Mouse (Mus musculus) hindbrain, embryonic 12.5 days (tissue): Measurements from ENCODE around the gene Hist1h2bf. TPM values are rescaled to one million over a fixed set of nuclear protein-coding genes. Genes with fewer than 3 reads are reported as not detected.
"Not testable (repeated sequence)": the region's sequence is repeated elsewhere in the genome, so short reads cannot be mapped to it uniquely, and the experiment has no call there.

Experiments
- ATAC-seq: fragments of 200-750 bp; cut with Nextera tagmentation; 2 replicates; pipeline ENCODE4 v1.8.0; 2017; ENCODE audit warnings: moderate TSS enrichment; ENCODE audit not compliant: low FRiP score
- H3K27ac ChIP-seq: fragments of 300-500 bp; sonication (generic); 2 replicates; pipeline ENCODE4 v1.5.1; 2016; ENCODE audit warnings: mild to moderate bottlenecking
- H3K27me3 ChIP-seq: fragments of 300-500 bp; sonication (generic); 2 replicates; pipeline ENCODE4 v1.6.1; 2016; ENCODE audit warnings: mild to moderate bottlenecking
- H3K36me3 ChIP-seq: fragments of 300-500 bp; sonication (generic); 2 replicates; pipeline ENCODE4 v1.6.1; 2016; ENCODE audit warnings: mild to moderate bottlenecking
- H3K4me1 ChIP-seq: fragments of 300-500 bp; sonication (generic); 2 replicates; pipeline ENCODE4 v1.6.1; 2016
- H3K4me2 ChIP-seq: fragments of 300-500 bp; sonication (generic); replicated peaks from 2 replicates; pipeline ENCODE4 v1.6.1; 2016; ENCODE audit warnings: mild to moderate bottlenecking
- H3K4me3 ChIP-seq: fragments of 300-500 bp; sonication (generic); 2 replicates; pipeline ENCODE4 v1.5.1; 2016; ENCODE audit warnings: mild to moderate bottlenecking
- H3K9ac ChIP-seq: fragments of 300-500 bp; sonication (generic); 2 replicates; pipeline ENCODE4 v1.6.1; 2016; ENCODE audit warnings: mild to moderate bottlenecking, moderate library complexity
- H3K9me3 ChIP-seq: fragments of 300-500 bp; sonication (generic); replicated peaks from 2 replicates; pipeline ENCODE4 v1.6.1; 2016; ENCODE audit warnings: mild to moderate bottlenecking
- WGBS: fragments of 180-500 bp; shearing (Covaris S2); methylation state at CpG from one replicate; pipeline ENCODE4 v1.1.7; 2016; 5-methylcytosine and 5-hydroxymethylcytosine counted together
- polyA plus RNA-seq: library from polyadenylated mRNA; unstranded; fragments of >200 nt; fragmentation: Nextera tagmentation; extraction: Ambion mirVana; gene quantifications from 2 replicates; pipeline ENCODE4 v1.2.1, GENCODE M21; 2016

Gene Hist1h2bf
- polyA plus RNA-seq, 1 experiment from 2014 or later, result 7.2 TPM

- peak; percentile 96 for ATAC-seq
- Histone ChIP-seq H3K9me3 (no peaks in the 10 kb centered on the region), H3K9ac (peak within 1 kb of the TSS; percentile 69), H3K27me3 (no peaks in the 10 kb centered on the region), H3K4me2 (peak within 1 kb of the TSS; percentile 69), H3K4me3 (peak within 1 kb of the TSS; percentile 46), H3K36me3 (no peaks in the 10 kb centered on the region), H3K27ac (peak within 1 kb of the TSS; percentile 92), H3K4me1 (peaks cover 4% of the 10 kb centered on the region)
- WGBS, result under 1% methylated on average over 33 of the region's 45 CpGs
Measured at GRCm38 (mm10) chr13:23543965-23544786, 29.8 kb downstream of the Hist1h2bf start, which contains the start of gene Hist1h3f. Gene Hist1h3f (plus strand): TSS chr13:23544052.

GRCm38 (mm10) chr13:23542999-23543607 lies 30.9 kb downstream of the Hist1h2bf start, which contains the start of gene Hist1h2bh:
Gene Hist1h2bh (minus strand): TSS chr13:23543392.
- ATAC-seq, result peak; percentile 88
- WGBS, result under 1% methylated on average over 38 of the region's 42 CpGs

GRCm38 (mm10) chr13:23542225-23542980 lies 31.6 kb downstream of the Hist1h2bf start:
- not testable (repeated sequence) for H3K36me3 ChIP-seq, ATAC-seq
- WGBS, result 4% methylated on average over 3 of the region's 3 CpGs

More at GRCm38 (mm10) chr13:23542999-23543607, 30.9 kb downstream of the Hist1h2bf start, which contains the start of gene Hist1h2bh:
- not testable (repeated sequence) for H3K27me3 ChIP-seq, H3K36me3 ChIP-seq, H3K4me1 ChIP-seq, H3K9me3 ChIP-seq
- peak within 1 kb of the TSS; percentile 69 for H3K9ac ChIP-seq
- peak within 1 kb of the TSS; percentile 46 for H3K4me3 ChIP-seq
- H3K4me2 ChIP-seq, result peak within 1 kb of the TSS; percentile 69
- peak within 1 kb of the TSS; percentile 92 for H3K27ac ChIP-seq

GRCm38 (mm10) chr13:23541497-23541896 lies 32.5 kb downstream of the Hist1h2bf start:
- no peak overlapping the region for H3K27ac ChIP-seq
- no peaks in the 10 kb centered on the region for H3K27me3 ChIP-seq
- peaks cover 8% of the 10 kb centered on the region for H3K4me1 ChIP-seq
- H3K9ac ChIP-seq, result no peak overlapping the region
- 81% methylated on average over 3 of the region's 3 CpGs for WGBS
- H3K4me3 ChIP-seq, result no peak overlapping the region
- H3K36me3 ChIP-seq, result no peaks in the 10 kb centered on the region
- no peak for ATAC-seq
- no peak overlapping the region for H3K4me2 ChIP-seq
- H3K9me3 ChIP-seq, result no peaks in the 10 kb centered on the region

More at GRCm38 (mm10) chr13:23542225-23542980, 31.6 kb downstream of the Hist1h2bf start:
- Histone ChIP-seq H3K9ac (peak overlapping the region; percentile 69), H3K4me2 (peak overlapping the region; percentile 69), H3K27ac (peak overlapping the region; percentile 84), H3K4me3 (peak overlapping the region; percentile 42)
- not testable (repeated sequence) for H3K27me3 ChIP-seq, H3K9me3 ChIP-seq, H3K4me1 ChIP-seq

- 65% methylated on average over 1 of the region's 1 CpGs for WGBS
- H3K4me1 ChIP-seq, result peaks cover 15% of the 10 kb centered on the region
- not testable (repeated sequence) for H3K27me3 ChIP-seq, H3K36me3 ChIP-seq, H3K27ac ChIP-seq, H3K9me3 ChIP-seq, H3K4me3 ChIP-seq, H3K9ac ChIP-seq, ATAC-seq, H3K4me2 ChIP-seq
Measured at GRCm38 (mm10) chr13:23539821-23540220, 34.2 kb downstream of the Hist1h2bf start.

GRCm38 (mm10) chr13:23538249-23538648 lies 35.7 kb downstream of the Hist1h2bf start:
- ATAC-seq, result no peak
- H3K4me1 ChIP-seq, result peaks cover 23% of the 10 kb centered on the region
- H3K4me3 ChIP-seq, result no peak overlapping the region
- WGBS, result 67% methylated on average over 5 of the region's 5 CpGs
- H3K27me3 ChIP-seq, result no peaks in the 10 kb centered on the region
- H3K9ac ChIP-seq, result no peak overlapping the region
- H3K4me2 ChIP-seq, result 0 out of 2 replicates have a peak overlapping the region, but pooled peaks have one; percentile 4
- no peaks in the 10 kb centered on the region for H3K36me3 ChIP-seq
- H3K27ac ChIP-seq, result no peak overlapping the region
- H3K9me3 ChIP-seq, result no peaks in the 10 kb centered on the region

- Histone ChIP-seq H3K9me3 (no peaks in the 10 kb centered on the region), H3K27ac (no peak overlapping the region), H3K4me3 (peak overlapping the region; percentile 13; the same call in 1 of the 2 replicates), H3K27me3 (no peaks in the 10 kb centered on the region), H3K4me1 (peaks cover 30% of the 10 kb centered on the region), H3K36me3 (no peaks in the 10 kb centered on the region), H3K4me2 (peak overlapping the region; percentile 76), H3K9ac (0 out of 2 replicates have a peak overlapping the region, but pooled peaks have one; percentile 10)
- WGBS, result 91% methylated on average over 3 of the region's 3 CpGs
- no peak for ATAC-seq
Measured at GRCm38 (mm10) chr13:23537006-23537710, 36.8 kb downstream of the Hist1h2bf start.

- H3K4me2 ChIP-seq, result peak overlapping the region; percentile 76
- ATAC-seq, result no peak
- 19% methylated on average over 7 of the region's 7 CpGs for WGBS
- no peak overlapping the region for H3K27ac ChIP-seq
- peaks cover 32% of the 10 kb centered on the region for H3K4me1 ChIP-seq
- H3K9ac ChIP-seq, result peak overlapping the region; percentile 57
- H3K9me3 ChIP-seq, result no peaks in the 10 kb centered on the region
- peak overlapping the region; percentile 50 for H3K4me3 ChIP-seq
- no peaks in the 10 kb centered on the region for H3K27me3 ChIP-seq
- H3K36me3 ChIP-seq, result no peaks in the 10 kb centered on the region
Measured at GRCm38 (mm10) chr13:23536076-23536822, 37.7 kb downstream of the Hist1h2bf start.

- Histone ChIP-seq H3K4me1 (peaks cover 32% of the 10 kb centered on the region), H3K4me3 (peak within 1 kb of the TSS; percentile 50), H3K9ac (peak within 1 kb of the TSS; percentile 59), H3K4me2 (peak within 1 kb of the TSS; percentile 76), H3K27ac (peak within 1 kb of the TSS; percentile 86)
- H3K27me3 ChIP-seq, H3K9me3 ChIP-seq, H3K36me3 ChIP-seq: not testable (repeated sequence)
- WGBS, result under 1% methylated on average over 41 of the region's 62 CpGs
- peak; percentile 91 for ATAC-seq
Measured at GRCm38 (mm10) chr13:23535137-23536075, 38.6 kb downstream of the Hist1h2bf start, which contains the start of gene Hist1h3g. Gene Hist1h3g (plus strand): TSS chr13:23535422.

- Histone ChIP-seq H3K4me2 (peak overlapping the region; percentile 76), H3K9ac (peak overlapping the region; percentile 36), H3K36me3 (no peaks in the 10 kb centered on the region), H3K27ac (peak overlapping the region; percentile 86), H3K9me3 (no peaks in the 10 kb centered on the region), H3K27me3 (no peaks in the 10 kb centered on the region), H3K4me1 (peaks cover 32% of the 10 kb centered on the region), H3K4me3 (peak overlapping the region; percentile 50)
- no peak for ATAC-seq
- under 1% methylated on average over 15 of the region's 15 CpGs for WGBS
Measured at GRCm38 (mm10) chr13:23534368-23535131, 39.4 kb downstream of the Hist1h2bf start.
